Comparison of ENCODE assay signal across 24 mouse cellular contexts in genomic region chr3:117506151-117506723, GRCm38 (mm10).
"Had no signal": no experiment of that assay in that cellular context is flagged by ENCODE, and none has a peak within 500 bp of the region (broad histone marks: within the 10 kb centered on the region; RNA-seq: fewer than 3 reads in every experiment).

No protein-coding gene starts in this region.

- H3K27ac ChIP-seq: gastrocnemius, adult 2 months; heart, embryonic 10.5 days; hindbrain, embryonic 10.5 days; intestine, embryonic 15.5 days; layer of hippocampus, adult 2 months; left cerebral cortex, adult 2 months; limb, embryonic 10.5 days; limb, embryonic 12.5 days; liver, embryonic 13.5 days had no signal

- H3K9ac ChIP-seq: heart, embryonic 12.5 days; intestine, embryonic 15.5 days; limb, embryonic 12.5 days; liver, embryonic 13.5 days had no signal

- H3K36me3 ChIP-seq: heart, embryonic 10.5 days; heart, embryonic 12.5 days; hindbrain, embryonic 10.5 days; intestine, embryonic 15.5 days; limb, embryonic 10.5 days; limb, embryonic 12.5 days; liver, embryonic 13.5 days had no signal

- ATAC-seq: inflammation-experienced regulatory T-cells, adult 6 months; intestine, embryonic 15.5 days; intestine, postnatal 0 days had no signal

- H3K4me3 ChIP-seq: gastrocnemius, adult 2 months; heart, embryonic 10.5 days; heart, embryonic 12.5 days; hindbrain, embryonic 10.5 days; intestine, embryonic 15.5 days; layer of hippocampus, adult 2 months; left cerebral cortex, adult 2 months; limb, embryonic 10.5 days; limb, embryonic 12.5 days; liver, embryonic 13.5 days had no signal

- H3K9me3 ChIP-seq: heart, embryonic 10.5 days; heart, embryonic 12.5 days; hindbrain, embryonic 10.5 days; intestine, embryonic 15.5 days; limb, embryonic 10.5 days; limb, embryonic 12.5 days; liver, embryonic 13.5 days had no signal

- H3K27me3 ChIP-seq: heart, embryonic 12.5 days; intestine, embryonic 15.5 days; limb, embryonic 12.5 days; liver, embryonic 13.5 days had no signal

- DNase-seq: gastrocnemius, adult 2 months; gastrocnemius, postnatal 10 days; gastrocnemius, postnatal 25 days; heart, adult 18-20 months; heart, postnatal 10 days; heart, postnatal 4 days; kidney, adult 18-20 months; kidney, adult 8-10 months; kidney, postnatal 10 days; kidney, postnatal 25 days; kidney, postnatal 4 days; liver; liver, embryonic 13.5 days had no signal

- H3K4me1 ChIP-seq: heart, embryonic 10.5 days; heart, embryonic 12.5 days; hindbrain, embryonic 10.5 days; intestine, embryonic 15.5 days; limb, embryonic 10.5 days; limb, embryonic 12.5 days had no signal

- H3K4me2 ChIP-seq: heart, embryonic 12.5 days; intestine, embryonic 15.5 days; limb, embryonic 12.5 days; liver, embryonic 11.5 days; liver, embryonic 13.5 days had no signal
